Mouse (Mus musculus) lung, adult 2 months (tissue): ENCODE data around the gene Podn.

ENCODE experiments used
- CTCF ChIP-seq: fragments of 200-500 bp; IDR thresholded peaks from 2 replicates; pipeline ENCODE4 v1.5.1; 2011; ENCODE audit warnings: mild to moderate bottlenecking, low read length, control low read depth; ENCODE audit not compliant: insufficient read depth
- POLR2A ChIP-seq: fragments of 200-500 bp; IDR thresholded peaks from 2 replicates; pipeline ENCODE4 v1.6.1; 2011; ENCODE audit warnings: low read depth, mild to moderate bottlenecking, control low read depth, low read length, borderline replicate concordance; ENCODE audit errors: extremely low read depth

GRCm38 (mm10) chr4:107986386-107987168 lies 109.7 kb downstream of the Podn start:
- TF ChIP-seq CTCF (no peak), POLR2A (no peak)
